Mouse (Mus musculus): ENCODE measurements around the gene Pde4dip. TPM values are rescaled to one million over a fixed set of nuclear protein-coding genes. Genes with fewer than 3 reads are reported as not detected.

Pde4dip gene
- polyA plus RNA-seq, 1 experiment from 2014 or later = 22.8 TPM

GRCm38 (mm10) chr3:97701198-97701597, 187.3 kb downstream of the Pde4dip start:
- 59% methylated on average over 3 of the region's 3 CpGs for WGBS
- H3K36me3 ChIP-seq = no peaks in the 10 kb centered on the region
- H3K9me3 ChIP-seq (replicated peaks) = no peaks in the 10 kb centered on the region

DNA sequence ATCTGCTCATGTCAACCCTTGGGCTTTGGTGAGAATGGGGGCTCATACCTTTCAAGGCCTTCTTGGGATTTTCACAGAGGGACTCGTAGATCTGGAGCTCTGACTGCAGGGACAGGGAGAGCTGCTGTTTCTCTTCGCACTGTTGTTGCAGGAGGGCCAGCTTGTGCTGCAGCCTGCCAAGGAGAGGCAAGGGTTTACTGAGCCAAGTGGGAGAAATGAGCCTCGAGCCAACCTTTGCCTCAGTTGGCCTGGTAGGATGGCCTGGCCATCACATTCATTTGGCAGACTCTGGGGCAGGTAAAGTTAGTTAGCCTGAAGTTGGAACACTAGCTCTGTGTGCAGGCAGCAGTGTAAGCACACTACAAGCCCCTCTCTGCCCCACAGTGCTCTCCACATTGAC, 189.4 kb downstream of the Pde4dip start:
- H3K36me3 ChIP-seq = no peaks in the 10 kb centered on the region
- DNase-seq (ENCODE audit: low spot score) = no peak
- H3K4me1 ChIP-seq = no peaks in the 10 kb centered on the region; the same call in 1 of the 2 replicates
- no peaks in the 10 kb centered on the region for H3K27me3 ChIP-seq (ENCODE audit: low read depth, poor library complexity, severe bottlenecking)
- 79% methylated on average over 3 of the region's 3 CpGs for WGBS
- no peak overlapping the region for H3K27ac ChIP-seq
- H3K4me3 ChIP-seq = no peak overlapping the region
- H3K9me3 ChIP-seq (replicated peaks) = no peaks in the 10 kb centered on the region

More at GRCm38 (mm10) chr3:97701198-97701597, 187.3 kb downstream of the Pde4dip start:
- DNase-seq (ENCODE audit: low spot score) = no peak
- Histone ChIP-seq H3K27me3 (ENCODE audit: low read depth, poor library complexity, severe bottlenecking) (no peaks in the 10 kb centered on the region), H3K4me1 (no peaks in the 10 kb centered on the region; the same call in 1 of the 2 replicates), H3K27ac (no peak overlapping the region), H3K4me3 (no peak overlapping the region)

DNA sequence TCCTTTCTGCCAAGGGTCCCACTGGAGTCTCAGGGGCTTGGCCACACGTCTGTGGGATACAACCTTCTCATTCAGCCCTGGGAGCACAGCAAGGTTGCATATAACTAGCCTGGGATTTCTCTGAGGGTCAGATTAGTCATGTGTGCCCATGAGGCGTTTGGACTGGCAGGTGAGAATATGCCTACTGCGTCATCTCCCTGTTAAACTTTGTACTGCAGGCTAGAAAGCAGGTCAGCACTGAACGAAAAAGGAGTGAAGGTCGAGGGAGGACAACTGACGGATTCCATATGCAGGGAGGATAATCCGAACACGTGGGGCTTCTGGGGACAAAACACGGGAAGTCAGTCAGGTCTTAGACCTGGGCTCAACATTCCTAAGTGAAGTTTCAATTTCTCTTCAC, 191.2 kb downstream of the Pde4dip start:
- no peaks in the 10 kb centered on the region for H3K36me3 ChIP-seq
- DNase-seq (ENCODE audit: low spot score) = no peak
- no peaks in the 10 kb centered on the region for H3K9me3 ChIP-seq (replicated peaks)
- no peaks in the 10 kb centered on the region for H3K27me3 ChIP-seq (ENCODE audit: low read depth, poor library complexity, severe bottlenecking)
- no peak overlapping the region for H3K27ac ChIP-seq
- no peak overlapping the region for H3K4me3 ChIP-seq
- WGBS = 81% methylated on average over 9 of the region's 9 CpGs
- no peaks in the 10 kb centered on the region; the same call in 1 of the 2 replicates for H3K4me1 ChIP-seq

GRCm38 (mm10) chr3:97696866-97697265, 191.6 kb downstream of the Pde4dip start:
- no peaks in the 10 kb centered on the region for H3K36me3 ChIP-seq
- no peaks in the 10 kb centered on the region for H3K9me3 ChIP-seq (replicated peaks)
- H3K4me3 ChIP-seq = no peak overlapping the region
- no peak for DNase-seq (ENCODE audit: low spot score)
- 84% methylated on average over 9 of the region's 9 CpGs for WGBS
- H3K27me3 ChIP-seq (ENCODE audit: low read depth, poor library complexity, severe bottlenecking) = no peaks in the 10 kb centered on the region
- H3K27ac ChIP-seq = no peak overlapping the region
- H3K4me1 ChIP-seq = no peaks in the 10 kb centered on the region

- Histone ChIP-seq H3K9me3 (replicated peaks) (no peaks in the 10 kb centered on the region), H3K27ac (no peak overlapping the region), H3K4me3 (no peak overlapping the region), H3K4me1 (peaks cover 12% of the 10 kb centered on the region), H3K36me3 (no peaks in the 10 kb centered on the region), H3K27me3 (ENCODE audit: low read depth, poor library complexity, severe bottlenecking) (no peaks in the 10 kb centered on the region)
- WGBS = 87% methylated on average over 6 of the region's 6 CpGs
- DNase-seq (ENCODE audit: low spot score) = no peak
Measured at GRCm38 (mm10) chr3:97693806-97694205, 194.7 kb downstream of the Pde4dip start.

DNA sequence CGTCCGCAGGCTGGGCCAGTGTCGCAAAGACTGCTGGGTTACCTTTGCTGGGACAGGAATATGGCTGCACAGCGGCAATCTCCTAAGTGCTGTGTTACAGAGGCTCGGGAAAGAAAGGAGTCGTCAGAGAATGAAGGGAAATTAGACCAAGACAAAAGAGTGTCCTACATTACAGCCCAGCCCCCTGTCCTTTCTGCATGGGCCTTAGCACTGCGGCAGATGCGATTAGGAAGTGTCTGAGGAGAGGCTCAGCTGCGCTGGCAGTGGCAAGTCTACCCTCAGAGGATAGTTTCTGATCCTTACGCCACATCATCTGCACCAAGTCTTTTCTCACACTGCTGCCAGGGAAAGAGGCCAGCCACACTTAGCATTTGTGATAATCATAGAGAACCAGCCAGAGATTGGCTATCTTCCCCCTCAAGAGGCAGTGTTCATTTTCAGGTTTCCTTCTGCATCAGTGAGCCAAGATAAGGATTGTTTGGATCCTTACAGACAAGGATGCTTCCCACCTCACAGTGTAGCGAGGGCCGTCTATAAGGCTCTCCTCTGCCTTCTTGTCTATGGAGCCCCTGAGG, 197.0 kb downstream of the Pde4dip start:
- 77% methylated on average over 12 of the region's 12 CpGs for WGBS
- H3K27me3 ChIP-seq (ENCODE audit: low read depth, poor library complexity, severe bottlenecking) = 0 out of 2 replicates have a peak, but pooled peaks cover 4% of the 10 kb centered on the region
- no peaks in the 10 kb centered on the region for H3K36me3 ChIP-seq
- no peaks in the 10 kb centered on the region for H3K9me3 ChIP-seq (replicated peaks)
- no peak overlapping the region for H3K27ac ChIP-seq
- H3K4me1 ChIP-seq = peaks cover 12% of the 10 kb centered on the region
- no peak overlapping the region for H3K4me3 ChIP-seq
- DNase-seq (ENCODE audit: low spot score) = no peak

- no peak overlapping the region for H3K4me3 ChIP-seq
- no peaks in the 10 kb centered on the region for H3K9me3 ChIP-seq (replicated peaks)
- 0 out of 2 replicates have a peak, but pooled peaks cover 11% of the 10 kb centered on the region for H3K27me3 ChIP-seq (ENCODE audit: low read depth, poor library complexity, severe bottlenecking)
- WGBS = 49% methylated on average over 7 of the region's 7 CpGs
- H3K4me1 ChIP-seq = peaks cover 12% of the 10 kb centered on the region
- no peaks in the 10 kb centered on the region for H3K36me3 ChIP-seq
- DNase-seq (ENCODE audit: low spot score) = no peak
- H3K27ac ChIP-seq = no peak overlapping the region
Measured at GRCm38 (mm10) chr3:97690590-97690989, 197.9 kb downstream of the Pde4dip start.

- H3K27ac ChIP-seq = no peak overlapping the region
- peaks cover 13% of the 10 kb centered on the region for H3K4me1 ChIP-seq
- H3K4me3 ChIP-seq = no peak overlapping the region
- WGBS = 72% methylated on average over 2 of the region's 2 CpGs
- H3K27me3 ChIP-seq (ENCODE audit: low read depth, poor library complexity, severe bottlenecking) = peaks cover 23% of the 10 kb centered on the region
- DNase-seq (ENCODE audit: low spot score) = no peak
- no peaks in the 10 kb centered on the region for H3K36me3 ChIP-seq
- H3K9me3 ChIP-seq (replicated peaks) = no peaks in the 10 kb centered on the region
Measured at GRCm38 (mm10) chr3:97689289-97689688, 199.2 kb downstream of the Pde4dip start.

DNA sequence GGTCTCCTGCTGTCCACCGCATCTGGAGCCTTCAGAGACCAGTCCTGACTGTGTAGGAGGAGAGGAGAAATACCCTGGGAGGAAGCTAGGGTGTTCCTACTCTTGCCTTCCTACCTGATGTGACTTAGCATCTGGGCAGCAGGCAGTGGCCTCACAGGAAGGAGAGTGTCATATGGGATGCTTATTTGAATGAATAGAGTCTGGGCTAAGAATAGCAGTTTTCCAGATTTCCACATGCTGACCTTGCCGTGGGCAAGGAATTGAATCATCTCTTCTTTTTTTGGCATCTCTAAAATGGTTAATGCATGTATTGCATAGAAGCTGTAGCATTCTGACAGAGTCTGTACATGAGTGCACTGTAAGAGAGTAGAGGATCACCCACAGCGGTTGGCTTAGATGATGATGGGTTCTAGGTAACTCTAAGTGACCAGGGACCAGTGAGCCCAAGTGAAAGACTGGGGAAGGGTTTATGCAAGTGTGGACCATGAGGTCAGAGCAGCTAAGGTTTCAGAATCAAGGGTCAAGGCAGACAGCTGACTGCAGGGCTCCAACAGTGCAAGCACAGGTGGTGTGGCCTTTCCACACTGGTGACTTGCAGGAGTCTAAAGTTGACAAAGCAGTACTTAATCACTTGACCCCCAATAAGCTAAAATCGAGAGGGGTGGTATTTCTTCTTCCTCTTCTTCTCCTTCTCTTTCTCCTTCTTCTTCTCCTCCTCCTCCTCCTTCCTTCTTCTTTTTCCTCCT, 202.0 kb downstream of the Pde4dip start:
- no peak for DNase-seq (ENCODE audit: low spot score)
- 87% methylated on average over 4 of the region's 4 CpGs for WGBS
- Histone ChIP-seq H3K27ac (no peak overlapping the region), H3K4me1 (peaks cover 29% of the 10 kb centered on the region), H3K4me3 (no peak overlapping the region), H3K27me3 (ENCODE audit: low read depth, poor library complexity, severe bottlenecking) (peaks cover 48% of the 10 kb centered on the region), H3K36me3 (no peaks in the 10 kb centered on the region), H3K9me3 (replicated peaks) (no peaks in the 10 kb centered on the region)

- peak; percentile 40 for DNase-seq (ENCODE audit: low spot score)
- 7% methylated on average over 16 of the region's 16 CpGs for WGBS
- Histone ChIP-seq H3K36me3 (no peaks in the 10 kb centered on the region), H3K27ac (no peak overlapping the region), H3K27me3 (ENCODE audit: low read depth, poor library complexity, severe bottlenecking) (peaks cover 63% of the 10 kb centered on the region), H3K4me1 (peaks cover 28% of the 10 kb centered on the region), H3K4me3 (peak overlapping the region; percentile 25; the same call in 1 of the 2 replicates), H3K9me3 (replicated peaks) (no peaks in the 10 kb centered on the region)
Measured at GRCm38 (mm10) chr3:97683560-97684195, 204.8 kb downstream of the Pde4dip start.

DNA sequence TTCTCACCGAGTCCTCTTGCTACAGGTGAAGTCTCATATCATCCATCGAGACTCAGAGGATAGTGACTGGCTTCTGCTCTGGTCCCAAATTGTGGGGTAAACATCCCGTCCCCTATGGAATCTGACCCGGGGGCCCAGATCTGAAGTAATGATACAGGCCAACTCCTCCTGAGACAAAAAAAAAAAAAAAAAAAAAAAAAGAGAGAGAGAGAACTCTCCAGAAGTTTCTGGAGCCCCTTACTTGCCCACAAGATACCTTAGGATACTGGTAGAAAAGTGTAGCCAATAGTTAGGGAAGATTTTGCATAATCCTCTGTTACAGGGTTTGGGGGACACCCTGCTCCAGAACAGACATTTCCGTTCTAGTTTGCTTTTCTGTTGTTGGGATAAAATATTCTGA, 205.9 kb downstream of the Pde4dip start:
- H3K36me3 ChIP-seq = no peaks in the 10 kb centered on the region
- WGBS = 21% methylated on average over 5 of the region's 5 CpGs
- H3K27me3 ChIP-seq (ENCODE audit: low read depth, poor library complexity, severe bottlenecking) = peaks cover 63% of the 10 kb centered on the region
- peak overlapping the region; percentile 49 for H3K4me3 ChIP-seq
- no peak overlapping the region for H3K27ac ChIP-seq
- no peaks in the 10 kb centered on the region for H3K9me3 ChIP-seq (replicated peaks)
- H3K4me1 ChIP-seq = peaks cover 28% of the 10 kb centered on the region
- no peak for DNase-seq (ENCODE audit: low spot score)

DNA sequence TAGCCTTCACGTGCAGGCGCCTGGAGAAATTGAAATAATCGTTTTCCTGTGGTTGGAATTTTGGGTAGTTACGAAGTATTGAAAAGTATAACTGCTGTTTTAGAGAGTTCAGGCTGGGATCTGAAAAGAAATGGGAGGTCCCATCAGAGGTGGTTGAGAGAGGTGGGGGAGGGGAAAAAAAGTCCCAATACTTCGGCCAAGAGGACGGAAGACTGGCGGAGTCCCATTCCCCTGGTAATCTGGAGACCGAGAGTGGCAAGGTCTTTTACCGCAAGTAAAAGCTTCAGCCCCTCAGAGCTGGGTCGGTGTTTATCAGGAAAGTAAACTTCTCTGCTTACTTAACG, 206.4 kb downstream of the Pde4dip start:
- 1% methylated on average over 11 of the region's 11 CpGs for WGBS
- peak overlapping the region; percentile 49 for H3K4me3 ChIP-seq
- peaks cover 63% of the 10 kb centered on the region for H3K27me3 ChIP-seq (ENCODE audit: low read depth, poor library complexity, severe bottlenecking)
- H3K36me3 ChIP-seq = no peaks in the 10 kb centered on the region
- H3K27ac ChIP-seq = peak overlapping the region; percentile 8; the same call in 1 of the 2 replicates
- no peaks in the 10 kb centered on the region for H3K9me3 ChIP-seq (replicated peaks)
- DNase-seq (ENCODE audit: low spot score) = peak; percentile 40
- peaks cover 28% of the 10 kb centered on the region for H3K4me1 ChIP-seq
